Mouse (Mus musculus) erythroblast, embryonic 14.5 days (primary cell): Measurements from ENCODE around the gene Mob1b. TPM values are rescaled to one million over a fixed set of nuclear protein-coding genes. Genes with fewer than 3 reads are reported as not detected.
"Not testable (repeated sequence)": the region's sequence is repeated elsewhere in the genome, so short reads cannot be mapped to it uniquely, and the experiment has no call there.

Experiments used
- H3K27me3 ChIP-seq: 2 replicates; pipeline ENCODE4 v1.6.1; 2012; ENCODE audit warnings: inconsistent platforms; ENCODE audit not compliant: control insufficient read depth
- H3K36me3 ChIP-seq: 2 replicates; pipeline ENCODE4 v1.6.1; 2012; ENCODE audit warnings: mild to moderate bottlenecking, inconsistent platforms; ENCODE audit not compliant: control insufficient read depth
- H3K4me1 ChIP-seq: 2 replicates; pipeline ENCODE4 v1.6.1; 2012; ENCODE audit warnings: inconsistent platforms; ENCODE audit not compliant: control insufficient read depth
- H3K4me3 ChIP-seq: replicated peaks from 2 replicates; pipeline ENCODE3; 2012; ENCODE audit warnings: moderate library complexity, mild to moderate bottlenecking, inconsistent platforms
- H3K9me3 ChIP-seq: 2 replicates; pipeline ENCODE4 v1.6.1; 2012; ENCODE audit warnings: low read length, inconsistent platforms, mixed read lengths; ENCODE audit not compliant: control insufficient read depth
- GATA1 ChIP-seq: IDR thresholded peaks from 2 replicates; pipeline ENCODE4 v1.6.1; 2012; ENCODE audit warnings: low read length, inconsistent platforms, mixed read lengths
- TAL1 ChIP-seq: IDR thresholded peaks from 3 replicates; pipeline ENCODE4 v1.6.1; 2012; ENCODE audit warnings: low read length, inconsistent platforms, mixed read lengths
- polyA plus RNA-seq: library from polyadenylated mRNA; stranded (reverse); fragments of >175 nt; gene quantifications from 2 replicates; pipeline ENCODE4 v1.2.3, GENCODE M21; 2012

Gene Mob1b
- polyA plus RNA-seq, 1 experiment = 1.6 TPM

DNA sequence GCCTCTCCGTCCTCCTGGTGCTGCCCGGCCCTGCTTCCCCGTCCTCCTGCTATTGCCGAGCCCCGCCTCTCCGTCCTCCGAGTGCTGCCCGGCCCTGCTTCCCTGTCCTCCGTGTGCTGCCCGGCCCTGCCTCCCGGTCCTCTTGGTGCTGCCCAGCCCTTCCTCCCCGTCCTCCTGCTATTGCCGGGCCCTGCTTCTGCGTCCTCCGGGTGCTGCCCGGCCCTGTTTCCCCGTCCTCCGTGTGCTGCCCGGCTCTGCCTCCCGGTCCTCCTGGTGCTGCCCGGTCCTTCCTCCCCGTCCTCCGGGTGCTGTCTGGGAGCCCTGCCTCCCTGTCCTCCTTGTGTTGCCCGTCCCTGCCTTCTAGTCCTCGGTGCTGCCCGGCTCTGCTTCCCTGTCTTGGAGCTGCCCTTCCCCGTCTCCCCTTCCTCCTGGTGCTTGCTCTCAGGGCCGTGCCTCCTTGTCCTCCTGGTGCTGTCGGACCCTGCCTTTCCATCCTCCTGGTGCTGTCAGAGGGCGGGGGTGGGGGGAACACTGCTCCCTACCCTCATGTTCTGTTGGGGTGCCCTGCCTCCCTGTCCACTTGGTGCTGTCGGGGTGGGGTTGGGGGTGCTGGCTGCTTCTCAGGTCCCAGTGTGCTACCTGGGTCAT is 1.0 kb downstream of the Mob1b start:
- peaks cover 39% of the 10 kb centered on the region for H3K36me3 ChIP-seq
- H3K4me3 ChIP-seq = peak overlapping the region; percentile 65
- no peaks in the 10 kb centered on the region for H3K27me3 ChIP-seq
- TF ChIP-seq TAL1 = no peak
- peaks cover 60% of the 10 kb centered on the region for H3K4me1 ChIP-seq
- no peaks in the 10 kb centered on the region for H3K9me3 ChIP-seq

DNA sequence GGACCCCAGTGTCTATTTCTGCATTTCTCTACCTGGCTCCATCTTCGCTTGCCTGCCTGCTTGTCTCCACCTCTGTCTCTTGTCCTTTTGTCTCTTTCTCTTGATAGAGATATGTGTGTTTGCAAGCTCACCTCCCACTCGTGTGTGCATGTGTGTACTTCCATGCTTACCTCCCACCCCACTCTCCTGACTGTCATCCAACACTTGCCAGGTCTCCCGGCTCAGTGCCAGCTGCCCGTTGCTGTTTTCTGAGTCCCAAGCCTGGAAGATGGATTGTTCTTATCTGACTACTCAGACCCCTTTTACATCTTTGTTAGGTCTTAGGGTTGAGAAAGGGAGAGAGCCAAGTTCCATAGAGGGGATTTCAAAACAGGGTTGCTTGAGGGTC is 1.6 kb downstream of the Mob1b start:
- peaks cover 63% of the 10 kb centered on the region for H3K4me1 ChIP-seq
- no peaks in the 10 kb centered on the region for H3K27me3 ChIP-seq
- peaks cover 42% of the 10 kb centered on the region for H3K36me3 ChIP-seq
- TF ChIP-seq GATA1 = no peak
- TF ChIP-seq TAL1 = no peak
- H3K4me3 ChIP-seq = peak overlapping the region; percentile 65
- H3K9me3 ChIP-seq = no peaks in the 10 kb centered on the region

DNA sequence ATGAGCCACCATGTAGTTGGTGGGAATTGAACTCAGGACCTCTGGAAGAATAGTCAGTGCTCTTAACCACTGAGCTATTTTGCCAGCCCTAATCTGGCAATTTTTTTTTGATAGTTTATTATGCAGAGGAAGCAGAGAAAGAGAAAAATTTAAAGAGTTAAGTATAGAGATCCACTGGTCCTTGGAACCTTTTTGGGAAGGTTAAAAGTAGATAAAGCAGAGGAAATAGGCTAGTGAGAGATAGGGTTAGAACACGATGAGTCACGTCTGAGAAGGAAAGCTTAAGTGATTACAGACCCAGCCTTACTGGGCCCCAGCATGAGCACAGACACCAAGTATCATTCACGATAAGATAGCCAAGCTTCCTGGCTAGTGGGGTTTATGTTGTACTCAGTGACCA is 3.4 kb downstream of the Mob1b start:
- no peaks in the 10 kb centered on the region for H3K9me3 ChIP-seq
- H3K4me3 ChIP-seq = peak overlapping the region; percentile 65
- no peaks in the 10 kb centered on the region for H3K27me3 ChIP-seq
- TF ChIP-seq TAL1 = no peak; the same call in 2 of the 3 replicates
- TF ChIP-seq GATA1 = peak; percentile 69
- H3K4me1 ChIP-seq = peaks cover 74% of the 10 kb centered on the region
- H3K36me3 ChIP-seq = peaks cover 56% of the 10 kb centered on the region

DNA sequence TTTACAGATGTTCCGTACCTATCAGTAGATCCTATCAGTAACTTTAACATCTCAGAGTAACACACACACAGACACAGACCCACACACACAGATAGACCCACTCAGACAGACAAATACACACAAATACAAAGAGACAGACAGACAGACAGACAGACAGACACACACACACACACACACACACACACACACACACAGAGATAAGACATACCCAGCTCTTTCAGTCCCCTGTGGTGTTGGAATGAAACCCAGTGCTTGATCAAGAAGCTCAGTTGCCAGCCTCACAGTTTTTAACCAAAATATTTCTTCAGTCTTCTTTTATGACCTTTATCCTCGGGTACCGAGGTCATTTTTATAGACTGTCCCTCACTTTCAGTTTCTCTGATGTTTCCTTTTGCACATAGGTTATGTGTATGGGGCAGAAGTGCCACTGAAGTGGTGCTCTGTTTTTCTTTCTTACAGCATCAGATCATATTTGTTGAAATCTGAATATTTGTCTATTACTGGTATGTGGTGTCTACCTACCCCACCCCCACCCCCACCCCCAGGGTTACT is 7.0 kb downstream of the Mob1b start:
- TF ChIP-seq GATA1 (no peak), TAL1 (no peak)
- no peaks in the 10 kb centered on the region for H3K9me3 ChIP-seq
- no peaks in the 10 kb centered on the region for H3K27me3 ChIP-seq
- peaks cover 71% of the 10 kb centered on the region for H3K36me3 ChIP-seq
- H3K4me1 ChIP-seq = peaks cover 53% of the 10 kb centered on the region
- H3K4me3 ChIP-seq = no peak overlapping the region

DNA sequence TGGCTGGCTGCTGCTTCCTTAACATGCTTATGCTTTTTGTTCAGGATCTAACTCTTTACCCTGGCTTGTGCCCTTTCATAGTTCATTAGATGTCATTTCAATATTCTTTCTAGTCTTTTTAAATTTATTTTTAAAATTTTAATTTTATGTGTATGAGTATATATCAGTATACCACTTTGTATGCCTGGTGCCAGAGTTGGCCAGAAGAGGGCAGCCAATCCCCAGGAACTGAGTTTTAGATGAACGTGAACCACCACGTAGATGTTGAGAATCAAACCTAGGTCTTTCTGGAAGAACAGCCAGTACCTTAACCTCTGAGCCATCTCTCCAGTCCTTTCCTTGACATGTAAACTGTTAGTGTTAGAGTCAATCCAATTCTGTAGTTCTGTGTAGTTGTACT is 14.1 kb downstream of the Mob1b start:
- no peak for TF ChIP-seq TAL1
- TF ChIP-seq GATA1 = no peak
- peaks cover 48% of the 10 kb centered on the region for H3K36me3 ChIP-seq
- H3K4me1 ChIP-seq = peaks cover 9% of the 10 kb centered on the region

DNA sequence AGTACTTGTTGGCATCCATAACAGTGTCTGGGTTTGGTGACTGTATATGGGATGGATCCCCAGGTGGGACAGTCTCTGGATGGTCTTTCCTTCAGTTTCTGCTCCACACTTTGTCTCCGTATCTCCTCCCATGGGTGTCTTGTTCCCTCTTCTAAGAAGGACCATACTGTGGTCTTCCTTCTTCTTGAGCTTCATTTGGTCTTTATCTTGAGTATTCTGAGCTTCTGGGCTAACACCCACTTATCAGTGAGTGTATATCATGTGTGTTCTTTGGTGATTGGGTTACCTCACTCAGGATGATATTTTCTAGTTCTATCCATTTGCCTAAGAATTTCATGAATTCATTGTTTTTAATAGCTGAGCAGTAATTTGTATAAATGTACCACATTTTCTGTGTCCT is 20.4 kb downstream of the Mob1b start:
- Histone ChIP-seq H3K36me3 (peaks cover 61% of the 10 kb centered on the region), H3K4me1 (peaks cover 15% of the 10 kb centered on the region)

More for the DNA sequence above, 14.1 kb downstream of the Mob1b start:
- H3K27me3 ChIP-seq = no peaks in the 10 kb centered on the region
- no peak overlapping the region for H3K4me3 ChIP-seq
- no peaks in the 10 kb centered on the region for H3K9me3 ChIP-seq

DNA sequence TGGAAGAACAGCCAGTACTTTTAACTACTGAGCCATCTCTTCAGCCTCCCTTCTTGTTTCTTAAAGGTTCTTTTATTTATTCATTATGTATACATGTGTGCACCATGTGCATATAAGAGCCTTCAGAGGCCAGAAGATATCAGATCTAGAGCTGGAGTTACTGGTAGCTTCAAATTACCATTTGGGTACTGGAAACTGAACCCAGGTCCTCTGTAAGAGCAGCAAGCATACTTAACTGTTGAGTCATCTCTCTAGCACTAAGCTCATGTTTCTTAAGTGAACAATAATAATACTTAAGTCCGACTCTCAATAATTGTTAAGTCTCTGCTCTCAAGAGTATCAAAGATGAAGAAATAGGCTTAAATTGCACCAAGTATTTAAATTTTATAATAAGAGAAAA is 27.1 kb downstream of the Mob1b start:
- H3K9me3 ChIP-seq = no peaks in the 10 kb centered on the region
- H3K4me1 ChIP-seq = peaks cover 2% of the 10 kb centered on the region; the same call in 1 of the 2 replicates
- H3K36me3 ChIP-seq = peaks cover 81% of the 10 kb centered on the region
- no peaks in the 10 kb centered on the region for H3K27me3 ChIP-seq
- TF ChIP-seq GATA1 (no peak), TAL1 (no peak)
- no peak overlapping the region for H3K4me3 ChIP-seq

More for the DNA sequence above, 20.4 kb downstream of the Mob1b start:
- not testable (repeated sequence) for H3K9me3 ChIP-seq, H3K4me3 ChIP-seq, H3K27me3 ChIP-seq

DNA sequence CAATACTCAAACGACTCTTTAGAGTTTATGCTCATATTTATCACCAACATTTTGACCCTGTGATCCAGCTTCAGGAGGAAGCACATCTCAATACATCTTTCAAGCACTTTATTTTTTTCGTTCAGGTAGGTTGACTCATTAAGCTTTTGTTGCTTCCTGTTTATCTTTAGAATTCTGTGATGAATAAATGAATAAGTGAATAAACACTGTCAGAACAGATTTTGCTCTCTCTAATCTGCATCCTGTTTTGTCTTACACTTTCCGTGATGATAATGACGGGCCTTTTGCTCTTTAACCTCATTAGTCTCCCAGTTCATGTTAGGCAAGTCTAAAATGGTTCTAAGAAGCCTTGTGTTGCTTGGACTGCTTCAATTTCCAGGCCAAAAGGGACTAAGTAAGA is 32.5 kb downstream of the Mob1b start:
- Histone ChIP-seq H3K4me3 (no peak overlapping the region), H3K36me3 (peaks cover 86% of the 10 kb centered on the region)

DNA sequence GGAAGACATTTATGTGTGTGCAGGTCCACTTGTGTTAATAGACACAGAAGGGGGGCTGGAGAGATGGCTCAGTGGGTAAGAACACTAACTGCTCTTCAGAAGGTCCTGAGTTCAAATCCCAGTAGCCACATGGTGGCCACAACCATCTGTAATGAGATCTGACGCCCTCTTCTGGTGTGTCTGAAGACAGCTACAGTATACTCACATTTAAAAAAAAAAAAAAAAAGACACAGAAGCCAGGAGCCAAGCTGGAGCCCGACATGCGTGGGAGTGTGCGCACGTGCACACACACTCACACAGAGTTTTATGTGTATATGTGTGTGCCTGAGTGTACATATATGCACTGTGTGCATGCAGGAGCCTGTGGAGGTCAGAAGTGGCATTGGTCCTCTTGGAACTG is 42.0 kb downstream of the Mob1b start:
- H3K4me3 ChIP-seq = no peak overlapping the region
- no peaks in the 10 kb centered on the region for H3K9me3 ChIP-seq
- TF ChIP-seq TAL1 (no peak), GATA1 (no peak)
- H3K27me3 ChIP-seq = no peaks in the 10 kb centered on the region
- peaks cover 30% of the 10 kb centered on the region for H3K4me1 ChIP-seq
- H3K36me3 ChIP-seq = peaks cover 52% of the 10 kb centered on the region

More for the DNA sequence above, 32.5 kb downstream of the Mob1b start:
- H3K4me1 ChIP-seq = peaks cover 2% of the 10 kb centered on the region; the same call in 1 of the 2 replicates
- no peaks in the 10 kb centered on the region for H3K9me3 ChIP-seq
- TF ChIP-seq GATA1 (no peak), TAL1 (no peak)
- H3K27me3 ChIP-seq = no peaks in the 10 kb centered on the region

DNA sequence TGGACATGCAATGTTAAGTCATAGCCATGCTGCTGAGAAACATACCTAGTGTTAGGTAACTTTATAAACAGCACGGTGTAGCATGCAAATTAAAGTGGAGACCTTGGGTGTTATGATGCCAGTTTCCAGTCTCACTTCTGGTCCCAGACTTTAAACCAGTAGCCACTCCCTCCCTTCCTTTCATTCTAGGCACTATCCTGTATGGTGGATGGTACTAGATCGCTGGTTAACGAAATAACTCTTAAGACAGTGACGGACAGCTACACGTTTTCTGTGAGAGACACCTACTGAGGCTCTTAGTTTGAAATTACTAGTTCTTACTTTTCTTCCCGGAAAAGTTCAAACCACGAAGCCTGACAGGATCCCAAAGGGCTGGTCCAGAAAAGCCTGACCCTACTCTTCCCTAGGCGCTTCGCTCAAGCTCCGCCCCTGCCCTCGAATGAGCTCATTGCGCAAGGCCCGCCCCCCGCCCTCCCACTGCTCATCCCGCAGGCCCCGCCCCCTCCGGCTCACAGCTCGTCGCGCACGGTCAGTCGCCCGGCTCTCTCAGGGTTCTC is 43.9 kb downstream of the Mob1b start:
- H3K9me3 ChIP-seq = no peaks in the 10 kb centered on the region
- H3K27me3 ChIP-seq = no peaks in the 10 kb centered on the region
- peaks cover 49% of the 10 kb centered on the region for H3K4me1 ChIP-seq
- peak overlapping the region; percentile 100 for H3K4me3 ChIP-seq
- H3K36me3 ChIP-seq = peaks cover 56% of the 10 kb centered on the region
- TF ChIP-seq GATA1 = no peak
- TF ChIP-seq TAL1 = no peak
